Mouse (Mus musculus): ENCODE results near the gene Rpl6. TPM values are rescaled to one million over a fixed set of nuclear protein-coding genes. Genes with fewer than 3 reads are reported as not detected.

The Rpl6 gene
- polyA plus RNA-seq, 1 experiment from 2014 or later: 590 TPM

DNA sequence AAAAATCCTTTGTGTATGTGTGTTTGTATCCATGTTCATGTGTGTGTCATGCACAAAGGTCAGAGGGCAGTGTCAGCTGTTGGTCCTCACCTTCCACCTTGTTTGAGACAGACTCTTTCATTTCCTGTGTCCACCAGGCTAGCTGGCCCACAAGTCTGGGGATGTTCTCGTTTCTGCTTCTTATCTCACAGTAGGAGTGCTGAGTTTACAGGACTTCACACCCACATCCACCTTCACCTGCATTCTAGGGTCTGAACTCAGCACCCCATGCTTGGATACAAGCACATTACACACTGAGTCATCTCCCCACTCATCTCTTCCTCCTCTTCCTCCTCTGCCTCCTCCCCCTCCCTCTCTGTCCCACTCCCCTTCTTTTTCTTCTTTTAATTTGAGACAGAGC is 38.0 kb downstream of the Rpl6 start:
- no peak for ATAC-seq (ENCODE audit: low read depth)
- H3K4me1 ChIP-seq (replicated peaks; ENCODE audit: control insufficient read depth, insufficient read depth, low read length): no peaks in the 10 kb centered on the region
- H3K27ac ChIP-seq (ENCODE audit: low read length): no peak overlapping the region
- H3K36me3 ChIP-seq (ENCODE audit: control insufficient read depth, insufficient read depth, low read length): no peaks in the 10 kb centered on the region
- H3K9me3 ChIP-seq (ENCODE audit: control insufficient read depth, low read length): no peaks in the 10 kb centered on the region
- no peak overlapping the region for H3K4me2 ChIP-seq (ENCODE audit: low read depth, low read length)
- H3K9ac ChIP-seq (ENCODE audit: low read length): no peak overlapping the region
- H3K4me3 ChIP-seq (ENCODE audit: low read length): no peak overlapping the region
- H3K27me3 ChIP-seq (ENCODE audit: control insufficient read depth, insufficient read depth, low read depth, low read length): no peaks in the 10 kb centered on the region
- 27% methylated on average over 1 of the region's 1 CpGs for WGBS

DNA sequence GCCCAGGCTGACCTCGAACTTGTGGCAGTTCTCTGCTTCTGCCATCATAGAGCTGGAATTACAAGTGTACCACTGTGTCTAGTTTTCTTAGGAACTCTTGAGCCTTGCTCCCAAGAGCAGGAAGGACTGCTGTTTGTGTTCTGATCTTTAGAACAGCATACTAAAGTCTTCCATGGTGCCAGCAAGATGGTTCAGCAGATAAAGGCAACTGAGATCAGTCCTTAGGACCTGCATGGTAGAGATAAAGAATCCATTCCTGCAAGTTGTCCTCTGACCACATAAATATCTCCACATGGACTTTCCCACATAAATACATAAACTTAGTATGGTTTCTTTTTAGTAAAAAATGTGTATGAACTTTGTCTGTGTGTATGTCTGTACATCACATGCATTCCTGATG is 38.4 kb downstream of the Rpl6 start:
- no peak overlapping the region for H3K4me3 ChIP-seq (ENCODE audit: low read length)
- WGBS: 89% methylated on average over 1 of the region's 1 CpGs
- H3K36me3 ChIP-seq (ENCODE audit: control insufficient read depth, insufficient read depth, low read length): no peaks in the 10 kb centered on the region
- H3K27me3 ChIP-seq (ENCODE audit: control insufficient read depth, insufficient read depth, low read depth, low read length): no peaks in the 10 kb centered on the region
- ATAC-seq (ENCODE audit: low read depth): no peak
- no peaks in the 10 kb centered on the region for H3K9me3 ChIP-seq (ENCODE audit: control insufficient read depth, low read length)
- H3K4me1 ChIP-seq (replicated peaks; ENCODE audit: control insufficient read depth, insufficient read depth, low read length): no peaks in the 10 kb centered on the region
- H3K4me2 ChIP-seq (ENCODE audit: low read depth, low read length): no peak overlapping the region
- no peak overlapping the region for H3K27ac ChIP-seq (ENCODE audit: low read length)
- H3K9ac ChIP-seq (ENCODE audit: low read length): no peak overlapping the region

DNA sequence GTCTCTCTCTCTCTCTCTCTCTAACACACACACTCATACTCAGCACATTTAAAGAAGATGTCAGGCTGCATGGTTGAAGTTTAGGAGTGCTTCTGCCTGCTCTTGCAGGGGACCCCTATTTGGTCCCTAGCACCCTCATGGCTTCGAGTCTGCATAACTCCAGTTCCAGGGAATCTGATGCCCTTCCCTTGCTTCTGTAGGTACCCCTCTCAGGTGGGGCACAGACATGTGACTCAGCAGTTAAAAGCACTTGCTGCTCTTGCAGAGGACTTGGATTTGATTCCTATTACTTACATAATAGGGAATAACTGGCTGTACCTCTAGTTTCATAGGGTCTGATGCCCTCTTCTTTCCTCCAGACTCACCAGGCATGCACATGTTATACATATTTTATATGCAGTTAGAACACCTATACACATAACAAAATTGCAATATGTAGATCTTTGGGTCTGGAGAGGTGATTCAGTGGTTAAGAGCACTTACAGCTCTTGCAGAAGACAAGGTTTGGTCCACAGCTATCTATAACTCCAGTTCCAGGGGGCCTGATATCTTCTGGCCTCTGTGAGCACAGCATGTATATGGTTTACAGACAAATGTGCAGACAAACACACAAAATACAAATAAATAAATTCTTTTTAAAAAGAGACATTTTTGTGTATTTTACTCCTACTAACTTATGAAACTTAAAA is 39.5 kb downstream of the Rpl6 start:
- H3K4me2 ChIP-seq (ENCODE audit: low read depth, low read length): no peak overlapping the region
- 76% methylated on average over 1 of the region's 1 CpGs for WGBS
- H3K4me1 ChIP-seq (replicated peaks; ENCODE audit: control insufficient read depth, insufficient read depth, low read length): no peaks in the 10 kb centered on the region
- ATAC-seq (ENCODE audit: low read depth): no peak
- no peak overlapping the region for H3K9ac ChIP-seq (ENCODE audit: low read length)
- H3K9me3 ChIP-seq (ENCODE audit: control insufficient read depth, low read length): no peaks in the 10 kb centered on the region
- no peaks in the 10 kb centered on the region for H3K27me3 ChIP-seq (ENCODE audit: control insufficient read depth, insufficient read depth, low read depth, low read length)
- no peaks in the 10 kb centered on the region for H3K36me3 ChIP-seq (ENCODE audit: control insufficient read depth, insufficient read depth, low read length)
- H3K4me3 ChIP-seq (ENCODE audit: low read length): no peak overlapping the region
- no peak overlapping the region for H3K27ac ChIP-seq (ENCODE audit: low read length)

DNA sequence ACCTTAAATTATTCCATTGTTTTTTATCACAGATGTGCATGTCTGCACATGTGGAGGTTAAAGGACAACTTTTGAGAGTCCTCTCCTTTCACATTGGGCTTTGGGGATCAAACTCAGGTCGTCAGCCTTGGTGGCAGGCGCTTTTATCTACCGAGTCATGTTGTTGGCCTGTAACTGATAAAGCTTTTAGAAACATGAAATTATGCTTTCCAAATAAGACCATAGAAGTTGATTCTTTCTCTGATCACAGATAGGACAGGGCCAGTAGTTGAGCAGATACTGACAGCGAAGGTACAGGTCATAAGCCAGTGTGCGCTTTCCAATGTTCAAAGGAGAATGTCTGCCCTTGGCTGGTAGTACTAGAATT is 40.1 kb downstream of the Rpl6 start:
- H3K27ac ChIP-seq (ENCODE audit: low read length): no peak overlapping the region
- no peak overlapping the region for H3K4me3 ChIP-seq (ENCODE audit: low read length)
- H3K36me3 ChIP-seq (ENCODE audit: control insufficient read depth, insufficient read depth, low read length): no peaks in the 10 kb centered on the region
- no peaks in the 10 kb centered on the region for H3K27me3 ChIP-seq (ENCODE audit: control insufficient read depth, insufficient read depth, low read depth, low read length)
- H3K9me3 ChIP-seq (ENCODE audit: control insufficient read depth, low read length): no peaks in the 10 kb centered on the region
- no peaks in the 10 kb centered on the region for H3K4me1 ChIP-seq (replicated peaks; ENCODE audit: control insufficient read depth, insufficient read depth, low read length)
- no peak for ATAC-seq (ENCODE audit: low read depth)
- H3K9ac ChIP-seq (ENCODE audit: low read length): no peak overlapping the region
- no peak overlapping the region for H3K4me2 ChIP-seq (ENCODE audit: low read depth, low read length)
- 80% methylated on average over 5 of the region's 5 CpGs for WGBS

DNA sequence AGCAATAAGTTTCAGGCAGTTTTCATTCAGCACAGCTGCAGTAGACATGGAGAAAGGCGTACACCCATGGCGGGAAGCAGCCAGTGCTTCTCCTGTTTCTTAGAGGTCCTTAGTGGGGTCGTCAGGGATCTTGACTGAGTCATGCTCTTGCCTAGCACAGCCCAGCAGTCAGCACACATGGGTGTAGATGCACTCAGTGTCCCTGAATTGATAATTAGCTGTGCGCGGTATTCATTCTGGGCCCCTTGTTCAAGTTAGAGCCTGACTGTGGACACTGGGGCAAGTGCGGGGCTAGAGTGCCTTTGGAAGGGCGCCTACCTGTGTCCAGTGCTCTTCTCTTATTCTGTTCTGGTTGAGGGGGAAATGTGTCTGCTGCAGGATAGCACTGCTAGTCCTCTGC is 40.9 kb downstream of the Rpl6 start:
- WGBS: 84% methylated on average over 7 of the region's 7 CpGs
- no peak overlapping the region for H3K4me3 ChIP-seq (ENCODE audit: low read length)
- H3K36me3 ChIP-seq (ENCODE audit: control insufficient read depth, insufficient read depth, low read length): no peaks in the 10 kb centered on the region
- H3K4me1 ChIP-seq (replicated peaks; ENCODE audit: control insufficient read depth, insufficient read depth, low read length): no peaks in the 10 kb centered on the region
- no peak overlapping the region for H3K27ac ChIP-seq (ENCODE audit: low read length)
- no peaks in the 10 kb centered on the region for H3K9me3 ChIP-seq (ENCODE audit: control insufficient read depth, low read length)
- H3K27me3 ChIP-seq (ENCODE audit: control insufficient read depth, insufficient read depth, low read depth, low read length): no peaks in the 10 kb centered on the region
- no peak overlapping the region for H3K9ac ChIP-seq (ENCODE audit: low read length)
- no peak for ATAC-seq (ENCODE audit: low read depth)
- H3K4me2 ChIP-seq (ENCODE audit: low read depth, low read length): no peak overlapping the region

DNA sequence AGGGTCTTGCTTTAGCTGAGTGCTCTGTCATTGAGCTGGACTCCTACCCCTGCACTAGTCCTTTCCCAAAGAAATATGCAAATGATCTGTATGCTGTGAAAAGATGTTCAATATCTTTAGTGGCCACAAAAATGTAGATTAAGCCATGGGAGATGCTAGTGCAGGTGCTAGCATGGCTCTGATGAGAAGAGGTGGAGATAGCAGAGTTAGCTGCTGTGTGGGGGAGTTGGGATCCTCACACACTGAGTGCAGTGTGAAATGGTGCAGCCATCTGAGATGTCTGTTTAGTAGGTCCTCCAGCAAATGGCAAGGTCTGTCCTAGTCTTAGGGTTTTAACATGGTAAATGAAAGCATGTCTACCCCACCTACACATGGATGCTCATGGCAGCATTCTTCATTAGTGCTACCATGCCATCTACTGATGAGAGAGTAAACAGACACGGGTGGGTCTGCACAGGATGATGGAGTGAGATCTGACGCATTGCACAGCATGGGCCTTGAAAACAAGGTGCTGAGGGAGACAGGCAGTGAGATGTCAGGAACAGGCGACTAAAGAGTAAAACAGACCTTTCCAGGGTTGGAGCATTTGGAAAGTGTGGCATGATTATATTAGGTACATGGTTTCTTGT is 44.6 kb downstream of the Rpl6 start:
- no peak overlapping the region for H3K4me3 ChIP-seq (ENCODE audit: low read length)
- 0 out of 2 replicates have a peak, but pooled peaks cover under 1% of the 10 kb centered on the region for H3K36me3 ChIP-seq (ENCODE audit: control insufficient read depth, insufficient read depth, low read length)
- no peak overlapping the region for H3K27ac ChIP-seq (ENCODE audit: low read length)
- no peaks in the 10 kb centered on the region for H3K27me3 ChIP-seq (ENCODE audit: control insufficient read depth, insufficient read depth, low read depth, low read length)
- H3K9me3 ChIP-seq (ENCODE audit: control insufficient read depth, low read length): no peaks in the 10 kb centered on the region
- 60% methylated on average over 3 of the region's 3 CpGs for WGBS
- ATAC-seq (ENCODE audit: low read depth): no peak
- no peak overlapping the region for H3K4me2 ChIP-seq (ENCODE audit: low read depth, low read length)
- H3K9ac ChIP-seq (ENCODE audit: low read length): no peak overlapping the region
- H3K4me1 ChIP-seq (replicated peaks; ENCODE audit: control insufficient read depth, insufficient read depth, low read length): no peaks in the 10 kb centered on the region

DNA sequence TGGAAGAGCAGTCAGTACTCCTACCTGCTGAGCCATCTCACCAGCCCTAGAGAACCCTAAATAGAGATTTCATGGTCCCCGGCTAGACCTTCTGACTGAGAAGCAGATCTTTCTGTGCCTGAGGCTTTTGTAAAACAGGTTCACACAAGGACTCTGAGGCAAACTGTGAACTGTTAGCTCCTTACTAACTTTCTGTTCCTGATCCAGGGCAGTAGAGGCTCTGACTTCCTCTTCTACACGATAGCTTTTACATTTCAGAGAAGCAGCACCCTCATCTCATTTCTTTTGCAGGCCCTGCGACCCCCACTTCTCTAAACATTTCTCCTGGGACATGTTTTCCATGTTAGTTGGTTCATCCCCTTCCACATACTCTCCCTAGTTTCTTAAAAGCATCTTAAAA is 45.4 kb downstream of the Rpl6 start:
- Histone ChIP-seq H3K4me1 (replicated peaks; ENCODE audit: control insufficient read depth, insufficient read depth, low read length) (no peaks in the 10 kb centered on the region), H3K9me3 (ENCODE audit: control insufficient read depth, low read length) (no peaks in the 10 kb centered on the region), H3K4me3 (ENCODE audit: low read length) (no peak overlapping the region), H3K27me3 (ENCODE audit: control insufficient read depth, insufficient read depth, low read depth, low read length) (no peaks in the 10 kb centered on the region), H3K9ac (ENCODE audit: low read length) (no peak overlapping the region), H3K36me3 (ENCODE audit: control insufficient read depth, insufficient read depth, low read length) (peaks cover 2% of the 10 kb centered on the region; the same call in 1 of the 2 replicates), H3K27ac (ENCODE audit: low read length) (no peak overlapping the region), H3K4me2 (ENCODE audit: low read depth, low read length) (no peak overlapping the region)
- ATAC-seq (ENCODE audit: low read depth): no peak
- WGBS: 90% methylated on average over 3 of the region's 3 CpGs

DNA sequence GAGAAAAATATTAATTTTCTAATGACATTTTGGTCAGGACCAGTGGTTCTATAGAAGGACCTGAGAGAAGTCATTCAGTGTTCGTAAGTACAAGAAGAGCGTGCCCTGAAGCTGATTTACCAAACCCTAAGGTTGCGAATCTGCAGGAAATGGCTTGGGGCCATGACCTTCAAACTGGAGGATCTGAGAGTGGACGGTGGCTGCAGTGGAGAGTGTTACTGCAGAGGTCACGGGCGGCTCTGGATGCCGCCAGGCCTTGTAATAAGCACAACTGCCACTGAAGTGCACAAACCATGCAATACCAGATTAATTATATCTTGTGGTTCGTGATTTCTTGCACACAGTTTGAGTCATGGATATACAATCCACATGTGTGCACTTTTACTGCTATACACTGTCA is 47.5 kb downstream of the Rpl6 start:
- H3K4me3 ChIP-seq (ENCODE audit: low read length): no peak overlapping the region
- H3K4me1 ChIP-seq (replicated peaks; ENCODE audit: control insufficient read depth, insufficient read depth, low read length): no peaks in the 10 kb centered on the region
- H3K4me2 ChIP-seq (ENCODE audit: low read depth, low read length): no peak overlapping the region
- no peak overlapping the region for H3K27ac ChIP-seq (ENCODE audit: low read length)
- no peak for ATAC-seq (ENCODE audit: low read depth)
- H3K9me3 ChIP-seq (ENCODE audit: control insufficient read depth, low read length): no peaks in the 10 kb centered on the region
- WGBS: 63% methylated on average over 8 of the region's 8 CpGs
- peaks cover 5% of the 10 kb centered on the region; the same call in 1 of the 2 replicates for H3K36me3 ChIP-seq (ENCODE audit: control insufficient read depth, insufficient read depth, low read length)
- no peak overlapping the region for H3K9ac ChIP-seq (ENCODE audit: low read length)
- no peaks in the 10 kb centered on the region for H3K27me3 ChIP-seq (ENCODE audit: control insufficient read depth, insufficient read depth, low read depth, low read length)

DNA sequence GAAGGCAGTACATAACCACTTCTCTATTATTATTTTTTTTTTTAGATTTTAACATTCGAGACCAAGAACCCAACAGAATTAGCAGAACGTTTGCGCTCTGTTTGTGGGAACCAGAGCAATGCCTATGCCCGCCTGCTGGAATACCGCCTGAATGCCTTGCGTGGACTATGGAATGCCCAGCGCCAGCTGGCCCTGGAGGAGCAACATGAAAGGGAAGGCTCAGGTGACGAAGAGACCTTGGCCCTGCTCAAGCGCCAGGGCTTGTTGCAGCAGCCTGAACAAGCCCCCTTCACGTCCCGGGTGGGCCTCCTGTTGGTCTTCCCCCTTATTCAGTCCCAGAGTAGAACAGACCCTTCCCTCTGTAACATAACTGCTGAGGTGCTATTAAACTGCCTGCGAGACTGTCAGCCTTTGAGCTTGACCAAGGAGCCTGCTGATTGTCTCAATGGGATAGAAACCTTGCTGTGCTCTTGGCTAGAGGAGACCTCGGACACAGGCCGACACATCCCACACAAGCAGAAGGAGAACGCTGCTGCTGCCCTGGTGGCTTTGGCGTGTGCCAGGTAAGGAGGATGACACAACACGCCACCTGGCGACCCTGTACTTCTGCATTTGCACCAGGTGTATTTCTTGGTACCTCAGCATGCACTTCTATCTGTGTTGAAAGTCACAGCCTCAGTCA is 49.7 kb downstream of the Rpl6 start:
- ATAC-seq (ENCODE audit: low read depth): no peak
- 86% methylated on average over 18 of the region's 18 CpGs for WGBS

More for the DNA sequence above, 49.7 kb downstream of the Rpl6 start:
- Histone ChIP-seq H3K27me3 (ENCODE audit: control insufficient read depth, insufficient read depth, low read depth, low read length) (no peaks in the 10 kb centered on the region), H3K4me3 (ENCODE audit: low read length) (no peak overlapping the region), H3K27ac (ENCODE audit: low read length) (no peak overlapping the region), H3K4me1 (replicated peaks; ENCODE audit: control insufficient read depth, insufficient read depth, low read length) (no peaks in the 10 kb centered on the region), H3K36me3 (ENCODE audit: control insufficient read depth, insufficient read depth, low read length) (peaks cover 5% of the 10 kb centered on the region; the same call in 1 of the 2 replicates), H3K9me3 (ENCODE audit: control insufficient read depth, low read length) (no peaks in the 10 kb centered on the region), H3K4me2 (ENCODE audit: low read depth, low read length) (no peak overlapping the region), H3K9ac (ENCODE audit: low read length) (no peak overlapping the region)

Data from lung, embryonic 16.5 days (tissue).